ENCODE assay signal across 10 mouse cellular contexts in genomic region chr6:72346261-72346660, GRCm38 (mm10). TPM values are rescaled to one million over a fixed set of nuclear protein-coding genes. Genes with fewer than 3 reads are reported as not detected.
DNase-seq lines count a peak whose midpoint lies in the region; ATAC-seq and TF ChIP-seq lines count a peak whose summit lies in the region.
"Had no signal": no experiment of that assay in that cellular context is flagged by ENCODE, and none has a peak within 500 bp of the region (broad histone marks: within the 10 kb centered on the region; RNA-seq: fewer than 3 reads in every experiment).

No protein-coding gene starts in this region.

- H3K9me3 ChIP-seq in heart, embryonic 13.5 days, result no peaks in the 10 kb centered on the region
- no peaks in the 10 kb centered on the region for H3K9me3 ChIP-seq in G1E (replicated peaks)
- H3K9me3 ChIP-seq in hindbrain, embryonic 14.5 days (ENCODE audit: control insufficient read depth, low read length), result no peaks in the 10 kb centered on the region
- H3K9me3 ChIP-seq in midbrain, embryonic 11.5 days (ENCODE audit: control insufficient read depth, low read length), result no peaks in the 10 kb centered on the region

- peak overlapping the region; percentile 77; the same call in 1 of the 2 replicates for H3K4me2 ChIP-seq in heart, embryonic 13.5 days
- H3K4me2 ChIP-seq in hindbrain, embryonic 14.5 days (replicated peaks), result peak overlapping the region; percentile 78
- H3K4me2 ChIP-seq in midbrain, embryonic 11.5 days, result no peak overlapping the region

- TF ChIP-seq CTCF in G1E (IDR thresholded peaks at IDR 0.05; ENCODE audit: low read depth, low read length), result no peak

- peaks cover 50% of the 10 kb centered on the region for H3K4me1 ChIP-seq in heart, embryonic 13.5 days
- H3K4me1 ChIP-seq in G1E (ENCODE audit: insufficient read depth, low read depth, low read length), result peaks cover 73% of the 10 kb centered on the region
- peaks cover 32% of the 10 kb centered on the region for H3K4me1 ChIP-seq in hindbrain, embryonic 14.5 days (replicated peaks; ENCODE audit: control insufficient read depth, insufficient read depth, low read length)
- peaks cover 21% of the 10 kb centered on the region for H3K4me1 ChIP-seq in midbrain, embryonic 11.5 days (ENCODE audit: control insufficient read depth, insufficient read depth, low read length)

- H3K4me3 ChIP-seq in heart, embryonic 13.5 days, result no peak overlapping the region
- H3K4me3 ChIP-seq in G1E (ENCODE audit: low read depth, low read length), result peak overlapping the region; percentile 55; the same call in 1 of the 2 replicates
- H3K4me3 ChIP-seq in hindbrain, embryonic 14.5 days (replicated peaks; ENCODE audit: low read length), result 0 out of 2 replicates have a peak overlapping the region, but pooled peaks have one; percentile 87
- no peak overlapping the region for H3K4me3 ChIP-seq in midbrain, embryonic 11.5 days (ENCODE audit: low read depth, low read length)

- ATAC-seq in heart, embryonic 13.5 days (ENCODE audit: extremely low read depth, insufficient number of reproducible peaks, low FRiP score, low TSS enrichment), result no peak
- ATAC-seq in G1E (ENCODE audit: extremely low read depth, insufficient number of reproducible peaks, low FRiP score, poor library complexity, severe bottlenecking), result no peak
- no peak for ATAC-seq in hindbrain, embryonic 14.5 days (ENCODE audit: low FRiP score)
- 0 out of 2 replicates have a peak, but pooled peaks have one; percentile 7 for ATAC-seq in midbrain, embryonic 11.5 days (ENCODE audit: low FRiP score)

- no peak overlapping the region for H3K27ac ChIP-seq in heart, embryonic 13.5 days (replicated peaks)
- no peak overlapping the region for H3K27ac ChIP-seq in hindbrain, embryonic 14.5 days
- H3K27ac ChIP-seq in midbrain, embryonic 11.5 days (ENCODE audit: low read depth, low read length), result no peak overlapping the region

- H3K9ac ChIP-seq in heart, embryonic 13.5 days, result no peak overlapping the region
- no peak overlapping the region for H3K9ac ChIP-seq in hindbrain, embryonic 14.5 days
- no peak overlapping the region for H3K9ac ChIP-seq in midbrain, embryonic 11.5 days (ENCODE audit: low read length)

- no peaks in the 10 kb centered on the region for H3K27me3 ChIP-seq in heart, embryonic 13.5 days (replicated peaks)
- no peaks in the 10 kb centered on the region for H3K27me3 ChIP-seq in G1E (ENCODE audit: insufficient read depth, low read length)
- peaks cover 3% of the 10 kb centered on the region; the same call in 1 of the 2 replicates for H3K27me3 ChIP-seq in hindbrain, embryonic 14.5 days (ENCODE audit: control insufficient read depth, insufficient read depth, low read length)
- H3K27me3 ChIP-seq in midbrain, embryonic 11.5 days (ENCODE audit: control insufficient read depth, insufficient read depth, low read length), result no peaks in the 10 kb centered on the region

- H3K36me3 ChIP-seq in heart, embryonic 13.5 days, result peaks cover 40% of the 10 kb centered on the region
- H3K36me3 ChIP-seq in G1E (replicated peaks), result peaks cover 52% of the 10 kb centered on the region
- peaks cover 22% of the 10 kb centered on the region for H3K36me3 ChIP-seq in hindbrain, embryonic 14.5 days (replicated peaks; ENCODE audit: control insufficient read depth, insufficient read depth)
- H3K36me3 ChIP-seq in midbrain, embryonic 11.5 days (ENCODE audit: control insufficient read depth, insufficient read depth, low read length), result peaks cover 5% of the 10 kb centered on the region; the same call in 1 of the 2 replicates

- WGBS in heart, embryonic 13.5 days, result 78% methylated on average over 4 of the region's 4 CpGs
- WGBS in hindbrain, embryonic 14.5 days, result 94% methylated on average over 4 of the region's 4 CpGs
- 82% methylated on average over 4 of the region's 4 CpGs for WGBS in midbrain, embryonic 11.5 days

- no peak for DNase-seq in heart, postnatal 4 days
- DNase-seq in G1E (ENCODE audit: low spot score), result no peak
- no peak for DNase-seq in hindbrain, embryonic 14.5 days (ENCODE audit: low spot score)
- no peak for DNase-seq in midbrain, embryonic 11.5 days (ENCODE audit: low spot score, missing footprints)
- DNase-seq in frontal cortex, adult 2 months (ENCODE audit: extremely low spot score in 1 of 2, low spot score in 1 of 2), result no peak
- DNase-seq in lung, postnatal 36 days, result no peak
- no peak for DNase-seq in cerebellum, adult 11 months
- DNase-seq: adrenal gland, postnatal 36 days; lung, adult 2 months had no signal

RNA-seq across cellular contexts. Expression of gene 0610030E20Rik, which starts 0.9 kb away (rescaled TPM):
- polyA plus RNA-seq in heart, embryonic 13.5 days (2015; fragmentation: Nextera tagmentation; extraction: Ambion mirVana), result 16.8 and 17.9 TPM in 2 replicates
- 10 to 100 TPM; 12.7 to 13.0 TPM for total RNA-seq in heart, postnatal 4 days (2021)
- total RNA-seq in G1E (2014; fragmentation: Nextera tagmentation) (71.0 and 74.9 TPM in 2 replicates), G1E (2017) (26.4 and 29.7 TPM in 2 replicates)
- polyA plus RNA-seq in G1E (2012), result 33.9 and 34.7 TPM in 2 replicates
- 13.7 and 15.9 TPM in 2 replicates for polyA plus RNA-seq in hindbrain, embryonic 14.5 days (2014; fragmentation: Nextera tagmentation; extraction: Ambion mirVana)
- polyA plus RNA-seq in midbrain, embryonic 11.5 days (2014; fragmentation: Nextera tagmentation; extraction: Ambion mirVana), result 15.6 and 16.1 TPM in 2 replicates
- polyA plus RNA-seq in frontal cortex, adult 2 months (2012; rRNA removed), result 17.7 and 20.0 TPM in 2 replicates

RNA-seq across cellular contexts. Expression of gene Usp39, which starts 1.3 kb away (rescaled TPM):
- 30.7 TPM in 2 replicates for polyA plus RNA-seq in heart, embryonic 13.5 days (2015; fragmentation: Nextera tagmentation; extraction: Ambion mirVana)
- 10 to 100 TPM; 28.1 to 29.1 TPM for total RNA-seq in heart, postnatal 4 days (2021)
- total RNA-seq in G1E (2014; fragmentation: Nextera tagmentation) (99.6 and 100 TPM in 2 replicates), G1E (2017) (116 and 119 TPM in 2 replicates)
- 26.3 and 29.7 TPM in 2 replicates for polyA plus RNA-seq in G1E (2012)
- polyA plus RNA-seq in hindbrain, embryonic 14.5 days (2014; fragmentation: Nextera tagmentation; extraction: Ambion mirVana), result 54.3 and 58.2 TPM in 2 replicates
- polyA plus RNA-seq in midbrain, embryonic 11.5 days (2014; fragmentation: Nextera tagmentation; extraction: Ambion mirVana), result 114 and 116 TPM in 2 replicates
- 30.2 and 31.8 TPM in 2 replicates for polyA plus RNA-seq in frontal cortex, adult 2 months (2012; rRNA removed)

RNA-seq across cellular contexts. Expression of gene Tmem150a, which starts 9.0 kb away (rescaled TPM):
- 13.4 and 15.1 TPM in 2 replicates for polyA plus RNA-seq in heart, embryonic 13.5 days (2015; fragmentation: Nextera tagmentation; extraction: Ambion mirVana)
- 10 to 100 TPM in 1 of 2 experiments, 1 to 10 TPM in 1; 9.8 to 12.3 TPM for total RNA-seq in heart, postnatal 4 days (2021)
- total RNA-seq in G1E (2014; fragmentation: Nextera tagmentation) (5.5 and 6.0 TPM in 2 replicates), G1E (2017) (0.55 and 1.2 TPM in 2 replicates)
- polyA plus RNA-seq in G1E (2012), result 5.1 and 5.6 TPM in 2 replicates
- 24.5 and 26.8 TPM in 2 replicates for polyA plus RNA-seq in hindbrain, embryonic 14.5 days (2014; fragmentation: Nextera tagmentation; extraction: Ambion mirVana)
- 6.2 and 6.5 TPM in 2 replicates for polyA plus RNA-seq in midbrain, embryonic 11.5 days (2014; fragmentation: Nextera tagmentation; extraction: Ambion mirVana)
- polyA plus RNA-seq in frontal cortex, adult 2 months (2012; rRNA removed), result 33.2 and 33.5 TPM in 2 replicates

RNA-seq across cellular contexts. Expression of gene Rnf181, which starts 20.5 kb away (rescaled TPM):
- 88.4 and 104 TPM in 2 replicates for polyA plus RNA-seq in heart, embryonic 13.5 days (2015; fragmentation: Nextera tagmentation; extraction: Ambion mirVana)
- 10 to 100 TPM; 41.1 to 42.4 TPM for total RNA-seq in heart, postnatal 4 days (2021)
- total RNA-seq in G1E (2014; fragmentation: Nextera tagmentation) (238 and 244 TPM in 2 replicates), G1E (2017) (153 and 179 TPM in 2 replicates)
- polyA plus RNA-seq in G1E (2012), result 120 and 165 TPM in 2 replicates
- polyA plus RNA-seq in hindbrain, embryonic 14.5 days (2014; fragmentation: Nextera tagmentation; extraction: Ambion mirVana), result 127 and 136 TPM in 2 replicates
- 102 TPM in 2 replicates for polyA plus RNA-seq in midbrain, embryonic 11.5 days (2014; fragmentation: Nextera tagmentation; extraction: Ambion mirVana)
- 87.6 and 99.4 TPM in 2 replicates for polyA plus RNA-seq in frontal cortex, adult 2 months (2012; rRNA removed)

RNA-seq across cellular contexts. Expression of gene Vamp5, which starts 34.0 kb away (rescaled TPM):
- polyA plus RNA-seq in heart, embryonic 13.5 days (2015; fragmentation: Nextera tagmentation; extraction: Ambion mirVana), result 42.7 and 53.4 TPM in 2 replicates
- 10 to 100 TPM; 33.4 to 36.0 TPM for total RNA-seq in heart, postnatal 4 days (2021)
- total RNA-seq in G1E (2014; fragmentation: Nextera tagmentation) (187 and 244 TPM in 2 replicates), G1E (2017) (163 and 182 TPM in 2 replicates)
- polyA plus RNA-seq in G1E (2012), result 133 and 183 TPM in 2 replicates
- polyA plus RNA-seq in hindbrain, embryonic 14.5 days (2014; fragmentation: Nextera tagmentation; extraction: Ambion mirVana), result 21.8 and 23.6 TPM in 2 replicates
- 13.4 and 15.4 TPM in 2 replicates for polyA plus RNA-seq in midbrain, embryonic 11.5 days (2014; fragmentation: Nextera tagmentation; extraction: Ambion mirVana)
- 8.7 and 13.3 TPM in 2 replicates for polyA plus RNA-seq in frontal cortex, adult 2 months (2012; rRNA removed)

Comparison
In these comparisons a context has a peak if more than half of its experiments do, and no peak if none do; other contexts are left out.
1. H3K4me3 ChIP-seq: peak in G1E (single experiment) and hindbrain, embryonic 14.5 days (single experiment); none in heart, embryonic 13.5 days (single experiment) and midbrain, embryonic 11.5 days (single experiment).